11 mouse cellular contexts compared by ENCODE assay signal in the genomic region with DNA sequence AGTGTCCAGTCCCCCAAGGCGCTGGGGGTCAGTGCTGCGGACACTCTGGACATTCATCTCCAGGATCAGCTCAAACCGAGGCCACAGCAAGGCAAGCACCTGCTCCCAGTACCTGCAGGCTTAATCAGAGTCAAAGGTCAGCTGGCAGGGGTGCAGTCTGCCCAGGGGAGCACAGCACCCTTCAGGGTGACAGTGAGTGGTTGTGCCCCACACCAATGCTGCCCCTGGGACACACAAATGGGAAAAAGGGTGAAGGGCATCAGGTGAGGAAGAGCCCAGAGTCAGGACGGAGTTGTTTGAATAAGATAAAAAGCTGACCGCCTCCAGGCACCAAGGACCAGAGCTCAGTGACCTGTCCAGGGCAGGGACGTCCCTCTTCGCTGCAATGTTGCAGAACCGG. TPM values are rescaled to one million over a fixed set of nuclear protein-coding genes. Genes with fewer than 3 reads are reported as not detected.
"Had no signal": no experiment of that assay in that cellular context is flagged by ENCODE, and none has a peak within 500 bp of the region (broad histone marks: within the 10 kb centered on the region; RNA-seq: fewer than 3 reads in every experiment).

No protein-coding gene starts in this region.

RNA-seq across cellular contexts. Expression of gene H2-Q1, which starts 15.3 kb away (rescaled TPM):
- total RNA-seq: megakaryocyte progenitor cell, adult 5-6 weeks; megakaryocyte, adult 5-6 weeks; megakaryocyte-erythroid progenitor cell, adult 5-6 weeks had no signal
- polyA plus RNA-seq: limb, embryonic 10.5 days; limb, embryonic 11.5 days; limb, embryonic 12.5 days; limb, embryonic 15.5 days; macrophage; midbrain, embryonic 10.5 days; midbrain, embryonic 11.5 days had no signal

RNA-seq across cellular contexts. Expression of gene H2-Q2, which starts 37.1 kb away (rescaled TPM):
- total RNA-seq: megakaryocyte progenitor cell, adult 5-6 weeks; megakaryocyte, adult 5-6 weeks; megakaryocyte-erythroid progenitor cell, adult 5-6 weeks; monocyte, adult 5-6 weeks had no signal
- polyA plus RNA-seq: macrophage had no signal
